Mouse (Mus musculus) embryo, embryonic 10.5 days (tissue): ENCODE results near the gene Magea10.

Experiments used
- DNase-seq: peaks from one replicate; pipeline ENCODE4 v3.0.0-alpha.2; 2015; ENCODE audit warnings: low spot score

Gene Magea10

DNA sequence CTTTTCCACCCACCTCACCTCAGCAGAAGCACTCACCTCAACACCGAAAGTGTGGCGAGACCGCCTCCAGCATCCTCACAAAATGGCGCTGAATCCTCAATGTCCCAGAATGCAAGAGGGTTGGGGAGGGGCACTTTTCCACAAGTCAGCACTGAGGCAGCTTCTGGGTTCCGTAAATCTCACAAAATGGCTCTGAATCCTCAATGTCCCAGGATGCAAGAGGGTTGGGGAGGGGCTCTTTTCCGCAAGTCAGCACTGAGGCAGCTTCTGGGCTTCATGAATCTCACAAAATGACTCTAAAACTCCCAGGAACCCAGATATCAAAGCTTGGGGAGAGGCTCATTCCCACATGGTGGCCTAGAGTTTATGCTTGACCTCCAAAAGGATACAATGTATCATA is at the start of gene Magea10:
TSS of gene Magea10 (minus strand) at position 101 of the 400 bp plus-strand sequence.
- no peak for DNase-seq

DNA sequence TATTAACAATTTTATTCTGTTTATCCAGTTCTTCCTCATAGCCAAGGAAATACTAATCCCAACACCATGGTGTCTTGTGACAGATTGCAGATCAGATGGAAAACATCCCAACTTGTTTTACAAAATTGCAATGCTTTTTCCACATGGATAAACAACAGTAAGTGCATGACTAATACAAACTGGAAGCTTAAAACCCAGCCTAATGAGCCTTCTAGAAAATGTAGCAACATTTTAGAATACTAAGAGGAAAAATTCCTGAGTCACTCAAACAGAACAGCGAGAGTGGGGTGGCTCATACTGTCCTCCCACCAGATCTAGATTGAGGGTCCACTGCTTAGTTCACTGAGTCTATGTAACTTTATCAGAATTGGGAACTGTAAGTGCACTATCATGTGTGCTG is 4.7 kb downstream of the Magea10 start:
- DNase-seq = no peak
